Mouse (Mus musculus): ENCODE data around the gene Olfr854. TPM values are rescaled to one million over a fixed set of nuclear protein-coding genes. Genes with fewer than 3 reads are reported as not detected.

The Olfr854 gene
- polyA plus RNA-seq (2014; fragmentation: Nextera tagmentation; extraction: Ambion mirVana) = not detected in 2 replicates

- WGBS = 66% methylated on average over 1 of the region's 1 CpGs
- Histone ChIP-seq H3K4me2 (ENCODE audit: low read length) (no peak within 1 kb of the TSS), H3K27ac (ENCODE audit: low read depth, low read length) (no peak within 1 kb of the TSS), H3K27me3 (replicated peaks; ENCODE audit: control insufficient read depth, insufficient read depth, low read length) (no peaks in the 10 kb centered on the region), H3K4me1 (ENCODE audit: control insufficient read depth, insufficient read depth, low read length) (no peaks in the 10 kb centered on the region), H3K9me3 (replicated peaks; ENCODE audit: control insufficient read depth, low read length) (peaks cover 9% of the 10 kb centered on the region; the same call in 1 of the 2 replicates), H3K36me3 (ENCODE audit: control insufficient read depth, insufficient read depth, low read length) (no peaks in the 10 kb centered on the region), H3K9ac (ENCODE audit: low read length) (no peak within 1 kb of the TSS), H3K4me3 (ENCODE audit: low read depth, low read length) (no peak within 1 kb of the TSS)
- ATAC-seq (no peak), DNase-seq (ENCODE audit: low spot score) (no peak)
These were observed at the start of gene Olfr854 for GRCm38 (mm10) chr9:19567282-19567681. TSS of gene Olfr854 (minus strand) at chr9:19567382.

DNA sequence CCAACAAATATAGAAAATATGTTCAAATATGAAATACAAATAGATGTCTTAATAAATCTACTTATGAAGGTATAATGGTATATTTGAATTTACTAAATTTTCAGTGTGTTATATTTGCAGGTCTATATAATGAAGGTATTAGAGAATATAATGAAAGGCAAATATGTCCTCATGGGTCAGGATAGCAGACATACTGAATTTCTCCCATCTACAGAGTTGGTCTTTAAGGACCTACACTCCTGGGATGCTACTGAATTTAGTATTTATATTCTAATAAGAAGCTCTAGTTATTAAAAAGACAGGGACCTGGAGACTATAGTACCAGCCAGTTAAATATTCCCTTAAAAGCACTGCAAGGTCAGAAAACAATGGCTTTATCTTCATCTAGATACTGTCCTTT is 15.1 kb upstream of the Olfr854 start, which contains the start of gene Olfr855:
TSS of gene Olfr855 (plus strand) at position 301 of the 400 bp plus-strand sequence.
- no peaks in the 10 kb centered on the region for H3K4me1 ChIP-seq (ENCODE audit: control insufficient read depth, insufficient read depth, low read length)
- no peak within 1 kb of the TSS for H3K4me2 ChIP-seq (ENCODE audit: low read length)
- no peaks in the 10 kb centered on the region for H3K36me3 ChIP-seq (ENCODE audit: control insufficient read depth, insufficient read depth, low read length)
- no peak within 1 kb of the TSS for H3K4me3 ChIP-seq (ENCODE audit: low read depth, low read length)
- no peaks in the 10 kb centered on the region for H3K27me3 ChIP-seq (replicated peaks; ENCODE audit: control insufficient read depth, insufficient read depth, low read length)
- no peak within 1 kb of the TSS for H3K9ac ChIP-seq (ENCODE audit: low read length)
- ATAC-seq (no peak), DNase-seq (ENCODE audit: low spot score) (no peak)
- no peak within 1 kb of the TSS for H3K27ac ChIP-seq (ENCODE audit: low read depth, low read length)
- H3K9me3 ChIP-seq (replicated peaks; ENCODE audit: control insufficient read depth, low read length) = no peaks in the 10 kb centered on the region

DNA sequence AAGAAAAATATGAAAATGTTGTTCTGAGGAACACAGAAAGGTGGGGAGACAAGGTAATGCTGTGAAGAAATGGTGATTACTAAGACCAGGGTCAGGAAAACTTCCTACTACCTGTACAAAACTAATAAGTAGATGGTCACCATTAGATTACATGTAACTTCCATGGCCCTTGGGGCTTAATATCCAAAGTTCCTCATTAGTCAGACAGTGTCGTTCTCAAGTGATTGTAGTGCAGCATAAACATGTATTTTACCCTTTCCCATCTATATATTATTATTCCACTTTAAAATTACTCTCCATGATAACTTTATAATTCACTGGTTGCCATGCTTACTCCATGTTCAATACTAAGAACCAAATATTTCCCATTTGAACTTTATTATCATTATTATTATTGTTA is 26.2 kb downstream of the Olfr854 start, which contains the start of gene Olfr853:
TSS of gene Olfr853 (minus strand) at position 101 of the 400 bp plus-strand sequence.
- Histone ChIP-seq H3K36me3 (ENCODE audit: control insufficient read depth, insufficient read depth, low read length) (no peaks in the 10 kb centered on the region), H3K4me3 (ENCODE audit: low read depth, low read length) (no peak within 1 kb of the TSS), H3K9ac (ENCODE audit: low read length) (no peak within 1 kb of the TSS), H3K27me3 (replicated peaks; ENCODE audit: control insufficient read depth, insufficient read depth, low read length) (no peaks in the 10 kb centered on the region), H3K4me1 (ENCODE audit: control insufficient read depth, insufficient read depth, low read length) (no peaks in the 10 kb centered on the region), H3K9me3 (replicated peaks; ENCODE audit: control insufficient read depth, low read length) (no peaks in the 10 kb centered on the region), H3K4me2 (ENCODE audit: low read length) (no peak within 1 kb of the TSS), H3K27ac (ENCODE audit: low read depth, low read length) (no peak within 1 kb of the TSS)
- DNase-seq (ENCODE audit: low spot score) (no peak), ATAC-seq (no peak)
- 73% methylated on average over 1 of the region's 1 CpGs for WGBS

Other genes with a start within 250 kb of the Olfr854 start
- not detected in 2 replicates for gene Olfr845, start 230.9 kb downstream of the Olfr854 start, polyA plus RNA-seq (2014; fragmentation: Nextera tagmentation; extraction: Ambion mirVana)
- gene Olfr846, start 203.4 kb downstream of the Olfr854 start, polyA plus RNA-seq (2014; fragmentation: Nextera tagmentation; extraction: Ambion mirVana) = not detected in 2 replicates
- not detected in 2 replicates for gene Olfr847, start 188.7 kb downstream of the Olfr854 start, polyA plus RNA-seq (2014; fragmentation: Nextera tagmentation; extraction: Ambion mirVana)
- not detected in 2 replicates for gene Olfr849, start 127.1 kb downstream of the Olfr854 start, polyA plus RNA-seq (2014; fragmentation: Nextera tagmentation; extraction: Ambion mirVana)
- gene Olfr850, start 89.1 kb downstream of the Olfr854 start, polyA plus RNA-seq (2014; fragmentation: Nextera tagmentation; extraction: Ambion mirVana) = not detected in 2 replicates
- not detected in 2 replicates for gene Olfr851, start 74.1 kb downstream of the Olfr854 start, polyA plus RNA-seq (2014; fragmentation: Nextera tagmentation; extraction: Ambion mirVana)
- not detected in 2 replicates for gene Olfr853, start 26.3 kb downstream of the Olfr854 start, polyA plus RNA-seq (2014; fragmentation: Nextera tagmentation; extraction: Ambion mirVana)
- not detected in 2 replicates for gene Olfr855, start 15.2 kb upstream of the Olfr854 start, polyA plus RNA-seq (2014; fragmentation: Nextera tagmentation; extraction: Ambion mirVana)
- gene Zfp317, start 54.7 kb upstream of the Olfr854 start, polyA plus RNA-seq (2014; fragmentation: Nextera tagmentation; extraction: Ambion mirVana) = 34.9 and 42.0 TPM in 2 replicates
- gene Olfr857, start 142.1 kb upstream of the Olfr854 start, polyA plus RNA-seq (2014; fragmentation: Nextera tagmentation; extraction: Ambion mirVana) = not detected in 2 replicates
- gene Olfr58, start 212.9 kb upstream of the Olfr854 start, polyA plus RNA-seq (2014; fragmentation: Nextera tagmentation; extraction: Ambion mirVana) = not detected in 2 replicates
- gene Olfr859, start 237.5 kb upstream of the Olfr854 start, polyA plus RNA-seq (2014; fragmentation: Nextera tagmentation; extraction: Ambion mirVana) = not detected in 2 replicates